Mouse (Mus musculus): ENCODE data around the gene Golga7b. TPM values are rescaled to one million over a fixed set of nuclear protein-coding genes. Genes with fewer than 3 reads are reported as not detected.

Gene Golga7b
- polyA plus RNA-seq, 1 experiment from 2014 or later = 0.33 TPM

GRCm38 (mm10) chr19:42316998-42317397, 69.6 kb downstream of the Golga7b start:
- H3K4me1 ChIP-seq (ENCODE audit: control insufficient read depth, insufficient read depth, low read length) = no peaks in the 10 kb centered on the region
- no peaks in the 10 kb centered on the region for H3K36me3 ChIP-seq (ENCODE audit: control insufficient read depth, insufficient read depth)
- H3K9me3 ChIP-seq (replicated peaks; ENCODE audit: control insufficient read depth, low read length) = no peaks in the 10 kb centered on the region
- 57% methylated on average over 8 of the region's 8 CpGs for WGBS
- no peak for ATAC-seq (replicated peaks; ENCODE audit: extremely low read depth, insufficient read depth, low FRiP score)
- H3K4me3 ChIP-seq (ENCODE audit: low read length) = no peak overlapping the region
- no peak overlapping the region for H3K27ac ChIP-seq (ENCODE audit: low read length)
- H3K4me2 ChIP-seq (ENCODE audit: low read depth, low read length) = no peak overlapping the region
- no peak overlapping the region for H3K9ac ChIP-seq (ENCODE audit: low read length)
- peaks cover 25% of the 10 kb centered on the region for H3K27me3 ChIP-seq (ENCODE audit: control insufficient read depth, insufficient read depth, low read length)

GRCm38 (mm10) chr19:42317648-42318425, 70.5 kb downstream of the Golga7b start:
- H3K27ac ChIP-seq (ENCODE audit: low read length) = no peak overlapping the region
- no peak overlapping the region for H3K9ac ChIP-seq (ENCODE audit: low read length)
- no peak overlapping the region for H3K4me3 ChIP-seq (ENCODE audit: low read length)
- no peak overlapping the region for H3K4me2 ChIP-seq (ENCODE audit: low read depth, low read length)
- no peaks in the 10 kb centered on the region for H3K36me3 ChIP-seq (ENCODE audit: control insufficient read depth, insufficient read depth)
- no peaks in the 10 kb centered on the region for H3K9me3 ChIP-seq (replicated peaks; ENCODE audit: control insufficient read depth, low read length)
- H3K4me1 ChIP-seq (ENCODE audit: control insufficient read depth, insufficient read depth, low read length) = no peaks in the 10 kb centered on the region
- peaks cover 25% of the 10 kb centered on the region for H3K27me3 ChIP-seq (ENCODE audit: control insufficient read depth, insufficient read depth, low read length)
- no peak for ATAC-seq (replicated peaks; ENCODE audit: extremely low read depth, insufficient read depth, low FRiP score)
- 51% methylated on average over 18 of the region's 18 CpGs for WGBS

Small RNA genes lying within 50 kb of the gene (microRNA-seq; reads per million reads assigned to microRNA genes)
- gene Gm26339 = not detected
- not detected for gene Mir3085

Other genes starting within 250 kb of the Golga7b start
- not detected in 2 replicates for gene Ankrd2, start 211.6 kb upstream of the Golga7b start, polyA plus RNA-seq (2015; fragmentation: Nextera tagmentation; extraction: Ambion mirVana)
- 0.49 and 0.67 TPM in 2 replicates for gene Hoga1, start 202.0 kb upstream of the Golga7b start, polyA plus RNA-seq (2015; fragmentation: Nextera tagmentation; extraction: Ambion mirVana)
- gene 4933411K16Rik, start 195.3 kb upstream of the Golga7b start, polyA plus RNA-seq (2015; fragmentation: Nextera tagmentation; extraction: Ambion mirVana) = not detected in 2 replicates
- 9.1 and 10.6 TPM in 2 replicates for gene Morn4, start 161.2 kb upstream of the Golga7b start, polyA plus RNA-seq (2015; fragmentation: Nextera tagmentation; extraction: Ambion mirVana)
- 8.5 and 14.3 TPM in 2 replicates for gene Pi4k2a, start 157.1 kb upstream of the Golga7b start, polyA plus RNA-seq (2015; fragmentation: Nextera tagmentation; extraction: Ambion mirVana)
- 33.4 and 37.2 TPM in 2 replicates for gene Avpi1, start 118.5 kb upstream of the Golga7b start, polyA plus RNA-seq (2015; fragmentation: Nextera tagmentation; extraction: Ambion mirVana)
- 7.3 TPM in 2 replicates for gene Marveld1, start 100.2 kb upstream of the Golga7b start, polyA plus RNA-seq (2015; fragmentation: Nextera tagmentation; extraction: Ambion mirVana)
- 22.8 and 25.1 TPM in 2 replicates for gene Zfyve27, start 83.6 kb upstream of the Golga7b start, polyA plus RNA-seq (2015; fragmentation: Nextera tagmentation; extraction: Ambion mirVana)
- gene Sfrp5, start 45.3 kb upstream of the Golga7b start, polyA plus RNA-seq (2015; fragmentation: Nextera tagmentation; extraction: Ambion mirVana) = 3.1 and 3.5 TPM in 2 replicates
- gene Crtac1, start 184.2 kb downstream of the Golga7b start, polyA plus RNA-seq (2015; fragmentation: Nextera tagmentation; extraction: Ambion mirVana) = 0.85 and 1.00 TPM in 2 replicates